Mouse (Mus musculus): Measurements from ENCODE around the gene Nbas. TPM values are rescaled to one million over a fixed set of nuclear protein-coding genes. Genes with fewer than 3 reads are reported as not detected.

Gene Nbas
- total RNA-seq, 2 experiments from 2014 or later, result 26.2 to 28.6 TPM

DNA sequence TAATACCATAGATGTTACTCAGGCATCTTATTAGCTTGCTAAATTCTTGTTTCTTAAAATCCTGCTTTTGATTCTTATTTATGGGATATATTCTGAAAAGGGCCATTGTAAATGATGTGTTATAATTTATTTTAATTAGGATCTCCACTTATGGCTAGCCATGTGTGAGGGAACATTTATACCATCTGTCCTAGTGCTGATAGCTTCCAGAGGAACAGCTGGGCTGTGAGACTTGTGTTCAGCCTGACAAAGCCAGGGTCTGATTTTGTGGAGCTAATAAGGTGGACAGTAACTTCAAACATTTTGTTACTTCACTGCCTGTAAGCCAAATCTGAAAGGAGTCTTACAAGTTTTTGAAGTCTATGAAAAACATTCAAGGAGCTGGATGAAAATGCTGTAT is 113.1 kb downstream of the Nbas start:
- DNase-seq (ENCODE audit: low spot score in 2 of 2), result no peak

DNA sequence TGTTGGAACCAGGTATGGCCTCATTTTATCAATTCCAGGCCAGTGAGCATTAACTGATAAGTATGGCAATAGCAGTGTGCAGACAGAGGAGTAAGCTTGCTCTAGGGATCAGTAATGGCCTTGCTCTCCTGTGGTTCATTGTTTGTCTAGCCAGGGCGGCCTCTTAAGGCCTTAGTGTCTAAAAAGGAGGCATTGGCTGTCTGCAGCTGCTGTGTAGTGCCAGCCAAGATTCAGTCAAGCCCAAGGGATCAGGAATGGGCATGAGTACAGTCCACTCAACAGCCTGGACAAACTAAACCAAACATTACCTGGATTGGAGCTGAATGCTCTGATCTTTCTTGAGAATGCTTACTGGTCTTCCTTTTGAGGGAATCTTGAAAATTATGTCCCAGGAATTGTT is 120.7 kb downstream of the Nbas start:
- no peak for DNase-seq (ENCODE audit: low spot score in 2 of 2)

DNA sequence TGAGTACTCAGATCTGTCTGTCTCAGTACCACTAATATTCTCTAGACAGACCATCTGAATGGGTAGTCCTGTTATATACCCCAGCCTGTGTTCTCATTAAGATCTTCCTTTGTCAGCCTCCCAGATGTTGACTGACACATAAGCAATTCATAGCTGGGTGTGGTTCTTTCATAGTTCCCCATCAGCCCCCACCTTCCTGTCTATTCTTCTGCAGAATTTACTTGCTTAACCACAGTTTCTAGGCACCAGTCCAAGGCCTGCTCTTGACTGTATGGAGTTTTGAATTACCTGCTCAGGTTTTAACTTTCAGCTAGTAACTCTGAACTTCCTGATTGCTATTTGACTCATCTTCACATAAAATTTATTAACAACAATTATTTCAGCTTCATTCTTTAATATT is 141.3 kb downstream of the Nbas start:
- no peak for DNase-seq (ENCODE audit: low spot score in 2 of 2)

DNA sequence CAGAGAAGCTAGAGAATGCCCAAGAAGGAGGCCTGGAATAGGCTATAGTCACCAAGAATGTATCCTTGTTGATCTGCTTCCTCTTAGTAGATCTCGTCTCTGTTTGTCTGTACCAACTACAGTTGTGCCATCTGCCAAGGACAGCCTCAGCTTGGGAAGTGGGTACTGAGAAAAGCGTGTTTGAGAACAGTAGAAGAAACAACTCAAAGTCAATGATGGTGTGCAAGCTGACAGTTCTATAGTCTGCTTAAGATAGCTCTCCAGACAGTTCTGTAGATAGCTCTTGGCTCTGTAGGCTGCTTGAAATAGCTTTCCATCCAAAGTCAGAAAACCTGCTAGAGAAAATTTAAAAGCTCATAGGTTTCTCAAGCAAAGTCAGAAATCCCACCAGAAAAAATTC is 149.7 kb downstream of the Nbas start:
- no peak for DNase-seq (ENCODE audit: low spot score in 2 of 2)

DNA sequence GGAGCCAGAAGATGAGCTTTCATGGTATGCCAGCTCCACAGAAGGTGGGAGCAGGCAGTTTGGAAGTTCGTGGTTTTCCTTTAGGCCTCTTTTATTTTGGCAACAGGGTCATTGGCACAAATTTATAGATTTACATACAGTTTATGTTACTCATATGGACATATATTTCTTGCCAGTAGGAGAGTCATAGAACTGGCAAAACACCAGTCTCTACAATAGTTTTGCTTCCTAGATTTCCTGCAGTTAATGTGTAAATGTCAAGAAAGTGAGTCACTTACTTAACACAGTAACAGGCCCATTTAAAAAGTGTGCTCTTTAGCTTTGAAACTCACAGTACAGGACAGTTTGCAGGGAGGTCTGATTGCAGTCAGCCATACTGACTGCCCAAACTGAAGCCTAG is 161.3 kb downstream of the Nbas start:
- DNase-seq (ENCODE audit: low spot score in 2 of 2), result no peak

DNA sequence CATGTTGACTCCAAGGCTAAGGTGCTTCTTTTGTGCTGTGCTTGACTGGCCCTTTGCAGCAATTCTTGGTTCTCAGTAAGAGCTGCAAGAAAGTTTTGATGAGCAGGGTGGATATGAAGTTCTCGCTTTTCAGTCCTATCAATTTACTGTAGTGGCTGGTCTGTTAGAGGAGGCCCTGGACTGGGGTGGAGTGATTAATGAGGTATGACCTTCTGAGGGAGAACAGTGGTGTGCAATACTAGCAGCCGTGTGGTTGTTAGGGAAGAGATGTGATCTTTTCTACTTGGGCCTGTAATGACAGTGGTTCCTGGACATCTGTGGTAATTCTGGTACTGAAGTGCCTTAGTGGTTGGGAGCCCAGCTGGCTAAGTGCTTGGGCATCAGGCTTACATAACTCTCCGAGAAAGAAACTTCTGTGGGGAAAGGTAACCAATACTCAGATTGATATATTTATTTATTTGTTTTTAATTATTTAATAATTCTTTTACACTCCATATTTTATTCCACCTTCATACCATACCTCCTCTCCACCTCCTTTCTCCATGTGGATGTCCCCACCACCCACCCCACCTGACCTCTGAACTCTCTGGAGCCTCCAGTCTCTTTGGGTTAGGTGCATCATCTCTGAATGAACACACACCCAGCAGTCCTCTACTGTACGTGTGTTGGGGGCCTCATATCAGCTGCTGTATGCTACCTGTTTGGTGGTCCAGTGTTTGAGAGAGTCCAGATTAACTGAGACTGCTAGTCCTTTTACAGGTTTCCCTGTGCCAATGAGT is 175.9 kb downstream of the Nbas start:
- no peak for DNase-seq (ENCODE audit: low spot score in 2 of 2)

DNA sequence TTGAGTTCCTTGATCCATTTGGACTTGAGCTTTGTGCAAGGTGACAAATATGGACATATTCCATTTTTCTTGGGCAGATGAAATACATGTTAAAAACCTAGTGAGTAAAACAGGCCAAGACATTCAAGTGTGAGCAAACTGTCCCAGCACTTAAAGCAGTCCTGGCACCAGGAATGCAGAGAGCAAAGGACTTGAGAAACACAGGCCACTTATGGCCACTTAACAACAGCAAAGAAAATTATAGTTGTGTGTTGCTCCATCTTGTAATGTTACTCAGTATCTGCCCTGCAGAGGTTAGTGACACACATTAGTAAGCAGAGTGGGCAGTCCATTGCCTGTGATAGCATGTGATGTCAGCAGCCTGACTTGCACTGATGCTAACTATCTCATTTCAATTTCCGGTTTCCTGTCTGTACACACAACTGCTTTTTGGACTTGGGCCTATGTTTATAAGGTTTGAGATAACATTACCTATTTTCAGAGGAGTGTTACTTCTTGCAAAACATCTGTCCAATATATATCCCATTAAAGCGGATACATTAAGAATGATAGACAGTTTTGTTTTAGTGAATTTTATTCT is 176.6 kb downstream of the Nbas start:
- no peak for DNase-seq (ENCODE audit: low spot score in 2 of 2)

DNA sequence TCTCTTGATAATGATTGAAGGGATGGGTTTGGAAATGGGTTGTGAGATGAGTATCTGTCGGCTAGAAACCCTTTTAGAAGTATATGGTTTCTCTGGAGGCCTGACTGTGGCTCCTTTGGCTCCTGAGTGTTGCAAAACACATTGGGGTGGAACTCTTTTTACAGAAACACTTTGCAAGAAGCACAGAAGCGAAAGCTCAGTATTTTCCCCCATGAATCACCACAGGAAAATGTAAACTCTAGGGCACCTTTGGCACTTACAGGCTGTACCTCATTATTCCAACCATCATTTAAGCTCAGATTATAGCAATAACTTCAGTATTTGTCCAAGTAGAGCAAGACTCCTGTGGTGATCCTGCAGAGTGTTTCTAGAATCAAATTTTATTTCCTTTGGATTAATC is 180.0 kb downstream of the Nbas start:
- DNase-seq (ENCODE audit: low spot score in 2 of 2), result no peak

DNA sequence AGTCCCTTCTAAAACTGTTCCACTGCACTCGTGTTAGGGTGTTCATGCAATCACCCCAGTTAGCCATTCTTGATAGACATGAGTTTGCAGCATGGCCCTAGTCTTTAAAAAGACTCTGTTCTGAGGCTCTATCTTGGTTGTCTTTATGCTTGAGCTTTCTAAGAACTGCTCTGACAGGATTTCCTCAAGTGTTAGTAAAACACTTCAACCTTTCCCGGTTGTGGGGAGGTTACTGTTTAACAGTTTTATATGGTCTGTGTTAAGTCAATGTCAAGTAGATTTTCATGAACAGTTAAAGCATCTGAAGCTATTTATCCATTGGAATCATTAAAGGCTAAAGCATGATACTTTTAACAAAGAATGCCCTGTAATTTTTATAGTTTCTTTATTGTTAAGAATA is 183.1 kb downstream of the Nbas start:
- no peak for DNase-seq (ENCODE audit: low spot score in 2 of 2)

DNA sequence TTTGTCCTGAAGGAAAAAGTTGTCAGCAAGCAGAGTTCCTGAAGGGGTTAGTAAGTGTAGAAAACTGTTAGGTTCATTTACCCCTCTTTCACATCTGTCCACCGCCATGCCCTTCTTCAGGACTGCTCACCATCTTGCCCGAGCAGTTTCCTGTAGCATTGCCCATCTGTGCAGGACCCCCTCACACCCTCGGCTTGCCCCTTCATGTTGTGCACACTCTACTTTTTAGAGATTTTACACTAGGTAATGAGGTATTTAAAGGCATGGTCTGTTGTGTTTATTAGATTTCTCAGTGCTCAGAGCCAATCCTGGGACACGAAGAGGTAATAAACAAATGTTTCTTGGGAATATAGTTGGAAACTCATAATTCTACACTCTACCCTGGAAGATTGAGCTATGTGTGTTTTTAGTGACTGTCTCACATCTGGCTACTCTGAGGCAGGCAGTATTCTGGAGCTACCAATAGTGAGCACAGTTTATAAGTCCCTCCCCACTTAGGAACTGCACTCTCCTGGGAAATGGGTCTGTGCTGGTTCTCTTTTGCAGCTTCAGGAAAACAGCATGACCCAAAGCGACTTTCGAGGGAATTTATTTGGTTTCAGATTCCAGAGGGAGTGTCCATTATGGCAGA is 191.4 kb downstream of the Nbas start:
- no peak for DNase-seq (ENCODE audit: low spot score in 2 of 2)

DNA sequence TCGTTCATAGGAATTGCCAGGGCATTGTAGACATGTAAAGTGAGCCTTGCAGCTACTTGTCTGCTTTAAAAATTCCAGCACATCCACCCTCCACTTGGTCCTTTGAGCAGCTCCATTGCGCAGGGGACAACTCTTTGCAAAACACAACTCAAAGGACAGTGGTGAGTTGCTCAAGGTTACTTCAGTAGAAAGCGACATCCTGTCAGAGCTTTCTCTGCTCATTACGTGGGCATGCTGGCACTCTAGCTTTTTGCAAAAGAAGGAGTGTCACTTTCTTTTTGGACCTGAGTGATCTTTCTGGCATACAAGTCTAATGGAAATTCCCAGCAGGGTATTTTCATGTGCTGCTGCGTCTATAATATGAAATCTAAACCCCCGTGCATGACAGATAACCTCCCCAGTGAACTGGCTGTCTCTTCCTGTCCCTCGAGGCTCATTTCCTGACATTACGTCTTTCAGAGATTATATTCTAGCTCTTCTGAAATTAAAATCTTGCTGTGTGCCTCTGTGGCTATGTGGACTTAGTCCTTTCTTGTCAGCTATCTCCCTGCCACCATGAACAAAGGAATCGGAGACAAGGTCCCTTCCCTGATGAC is 192.7 kb downstream of the Nbas start:
- no peak for DNase-seq (ENCODE audit: low spot score in 2 of 2)

DNA sequence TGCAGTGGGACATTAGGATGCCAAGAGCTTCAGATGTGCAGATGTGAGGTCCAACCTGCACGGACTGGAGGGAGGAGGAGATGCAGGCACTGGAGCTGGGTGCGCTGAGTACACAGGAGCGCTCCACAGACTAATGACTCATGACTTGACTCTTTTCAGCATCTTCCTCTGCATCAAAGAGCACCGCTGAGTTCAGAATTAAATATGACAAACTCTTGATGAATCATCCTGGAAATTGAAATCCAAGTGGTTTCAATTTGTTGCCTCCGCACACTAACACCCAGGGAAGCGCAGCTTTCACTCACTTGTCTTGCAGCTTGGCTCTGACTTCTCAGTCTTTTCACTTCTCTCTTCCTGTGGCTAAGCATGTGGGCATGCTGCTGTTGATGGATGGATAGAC is 193.5 kb downstream of the Nbas start:
- no peak for DNase-seq (ENCODE audit: low spot score in 2 of 2)

DNA sequence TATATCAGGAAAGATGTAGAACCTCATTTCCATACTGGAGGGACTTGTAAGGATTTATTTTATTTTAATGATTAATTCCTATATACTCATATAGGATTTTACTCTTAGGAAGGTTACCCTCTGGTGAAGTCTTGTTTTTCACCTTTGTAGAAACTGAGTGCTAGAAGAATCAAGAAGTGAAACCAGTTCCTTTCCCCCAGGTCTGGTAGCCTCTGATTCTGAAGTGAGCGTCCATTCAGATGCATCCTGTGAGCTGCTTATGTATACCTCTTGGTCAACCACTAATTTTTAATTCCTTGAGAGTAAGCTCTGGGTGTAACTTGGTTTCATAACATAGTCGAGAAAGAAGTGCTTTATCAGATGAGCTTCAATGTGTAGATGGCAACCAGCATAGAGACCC is 196.6 kb downstream of the Nbas start:
- no peak for DNase-seq (ENCODE audit: low spot score in 2 of 2)

DNA sequence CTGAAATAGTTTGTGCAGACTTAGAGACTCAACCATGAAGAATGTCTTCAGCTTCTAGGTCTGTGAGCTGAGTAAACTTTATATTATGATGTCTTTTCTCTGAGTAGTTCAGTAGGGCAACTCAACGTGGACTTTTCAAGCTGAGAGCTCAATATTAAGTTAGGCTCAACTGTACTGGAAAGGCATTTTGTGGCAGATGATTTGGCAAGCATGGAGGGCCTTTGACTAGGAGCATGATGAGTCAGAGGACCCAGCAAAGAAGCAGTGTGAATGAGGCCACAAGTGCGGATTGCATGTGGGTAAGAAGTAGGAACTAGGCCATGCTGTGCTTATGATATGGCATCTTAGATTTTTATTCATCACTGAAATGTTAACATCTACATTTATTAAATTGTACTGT is 205.9 kb downstream of the Nbas start:
- no peak for DNase-seq (ENCODE audit: low spot score in 2 of 2)

DNA sequence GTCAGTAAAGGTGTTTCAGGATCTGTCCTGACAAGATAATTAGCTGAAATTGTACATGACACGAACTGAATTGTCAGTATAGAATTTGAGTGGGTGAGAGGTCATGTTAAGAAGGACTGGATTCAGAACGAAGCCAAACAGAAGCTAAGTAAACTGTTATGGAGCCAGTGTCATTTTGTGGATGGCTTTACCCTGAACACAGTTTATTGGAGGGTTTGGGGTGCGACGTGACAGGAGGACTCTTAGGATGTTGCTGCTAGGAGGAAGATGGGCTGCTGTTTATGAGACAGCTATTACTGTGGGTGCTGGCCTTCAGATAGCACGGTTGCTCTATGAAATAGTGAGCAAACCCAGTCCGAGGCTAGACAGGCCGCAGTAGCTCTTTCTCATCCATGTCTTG is 210.2 kb downstream of the Nbas start:
- DNase-seq (ENCODE audit: low spot score in 2 of 2), result no peak

DNA sequence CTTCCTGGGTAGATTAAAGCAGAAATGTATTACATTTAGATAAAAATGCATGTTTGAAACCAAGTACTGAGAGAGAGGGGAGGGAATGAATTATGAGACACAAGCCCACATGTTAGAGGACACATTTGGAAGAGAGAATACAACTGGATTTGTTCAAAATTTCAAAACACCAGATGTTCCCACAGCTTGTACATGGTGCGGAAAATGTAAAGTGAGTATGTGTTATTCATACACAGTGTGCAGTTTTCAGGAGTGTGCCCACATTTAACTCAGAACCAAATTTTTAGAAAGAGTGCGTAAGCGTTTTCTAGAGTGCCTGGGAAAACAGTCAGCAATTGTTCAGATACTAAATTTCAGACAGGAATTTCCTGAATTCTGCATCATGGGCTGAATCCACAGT is 217.3 kb downstream of the Nbas start:
- no peak for DNase-seq (ENCODE audit: low spot score in 2 of 2)

DNA sequence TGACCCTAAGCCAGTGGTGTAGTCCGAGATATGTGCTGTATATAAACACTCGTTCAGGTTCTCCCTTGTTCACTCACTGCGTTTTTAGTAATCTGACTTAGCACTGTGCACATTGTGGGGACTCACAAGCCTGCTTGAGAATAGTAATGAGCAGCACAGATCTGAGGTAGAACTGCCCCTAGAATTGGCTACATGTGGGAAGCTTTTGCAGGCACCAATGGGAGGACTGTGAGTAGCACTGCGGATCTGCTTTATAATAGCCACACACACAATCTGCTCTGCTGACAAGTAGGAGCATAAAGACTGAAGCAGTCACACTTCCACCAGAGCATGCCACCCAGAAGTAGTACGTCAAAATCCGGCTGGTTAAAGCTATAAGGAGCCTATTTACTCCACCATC is 228.3 kb downstream of the Nbas start:
- no peak for DNase-seq (ENCODE audit: low spot score in 2 of 2)

DNA sequence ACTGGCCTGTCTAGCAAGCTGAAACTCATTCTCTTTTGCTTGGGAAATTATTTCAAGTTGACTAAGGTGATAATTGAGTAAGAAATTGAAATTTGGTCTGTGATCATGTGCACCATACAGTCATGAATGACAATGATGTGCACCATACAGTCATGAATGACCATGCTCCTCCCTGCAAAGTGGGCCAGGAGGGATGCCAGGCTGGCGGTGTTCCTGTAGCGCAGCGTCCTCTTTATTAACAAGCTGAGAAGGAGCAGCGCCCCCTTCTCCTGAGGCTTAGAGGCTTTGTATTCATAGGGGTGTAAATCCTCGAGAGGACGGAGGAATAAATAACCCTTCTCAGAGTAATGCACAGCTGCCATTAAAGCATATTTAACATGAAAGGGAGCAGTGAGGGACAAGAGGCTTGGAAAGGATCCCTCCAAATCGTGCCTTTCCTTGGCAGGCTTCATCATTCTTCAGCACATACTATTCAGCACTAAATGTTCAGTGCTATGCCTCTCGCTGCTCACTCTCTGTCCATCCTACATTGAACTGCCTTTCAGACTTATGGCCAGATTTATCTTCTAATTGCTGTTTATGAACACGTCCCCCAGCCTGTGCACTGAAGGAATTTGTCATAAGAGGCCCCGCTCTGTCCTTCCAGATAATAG is 230.4 kb downstream of the Nbas start:
- no peak for DNase-seq (ENCODE audit: low spot score in 2 of 2)

DNA sequence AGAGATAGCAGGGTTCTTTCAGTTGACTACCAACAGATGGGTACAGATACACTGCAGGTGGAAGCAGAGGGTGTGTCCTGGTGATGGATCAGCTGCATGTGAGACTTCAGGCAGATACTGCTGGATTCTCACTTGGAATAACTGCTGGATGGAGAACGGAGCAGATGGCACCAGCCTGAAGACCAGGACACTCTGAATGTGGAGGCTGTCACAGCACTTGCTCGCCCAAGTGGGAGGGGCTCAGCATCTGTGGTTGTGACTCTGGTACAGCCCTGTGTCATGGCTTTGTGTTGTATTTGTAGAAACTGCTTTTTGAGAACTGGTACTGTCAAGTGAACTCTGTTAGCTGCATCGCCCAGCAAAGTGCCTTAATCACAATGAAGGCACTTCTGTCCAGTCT is 231.3 kb downstream of the Nbas start:
- DNase-seq (ENCODE audit: low spot score in 2 of 2), result no peak

DNA sequence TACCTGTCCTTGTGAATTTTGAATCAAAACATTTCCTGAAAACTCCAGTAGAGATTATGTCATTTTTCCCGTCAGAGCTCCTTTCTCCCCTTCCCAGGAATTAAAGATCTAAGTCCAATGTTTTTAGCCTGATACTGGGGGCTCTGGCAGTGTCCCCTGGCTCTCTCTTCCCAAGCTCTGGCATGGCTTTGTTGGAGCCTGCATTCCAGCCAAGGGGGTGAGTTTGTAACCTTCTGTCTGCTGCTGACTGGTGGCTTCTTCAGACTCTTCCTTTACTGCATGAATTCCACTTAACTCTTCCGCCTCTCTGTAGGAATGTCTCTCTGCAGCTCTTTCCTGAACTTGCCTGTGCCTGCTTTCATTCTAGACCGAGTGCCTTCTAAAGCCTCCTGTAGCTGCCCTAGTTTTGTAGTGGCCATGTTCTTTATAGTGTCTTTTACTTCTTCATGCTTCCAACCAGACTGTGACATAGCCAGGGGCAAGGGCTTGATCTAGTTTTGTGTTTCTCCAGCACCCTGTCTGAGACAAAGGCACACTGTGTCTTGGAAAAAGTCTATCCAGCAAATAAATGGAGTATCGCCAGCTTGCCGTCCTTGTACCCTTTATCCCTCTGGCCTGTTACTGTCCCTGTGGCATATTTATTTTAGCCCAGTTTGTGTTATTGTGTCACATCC is 236.0 kb downstream of the Nbas start:
- no peak for DNase-seq (ENCODE audit: low spot score in 2 of 2)

DNA sequence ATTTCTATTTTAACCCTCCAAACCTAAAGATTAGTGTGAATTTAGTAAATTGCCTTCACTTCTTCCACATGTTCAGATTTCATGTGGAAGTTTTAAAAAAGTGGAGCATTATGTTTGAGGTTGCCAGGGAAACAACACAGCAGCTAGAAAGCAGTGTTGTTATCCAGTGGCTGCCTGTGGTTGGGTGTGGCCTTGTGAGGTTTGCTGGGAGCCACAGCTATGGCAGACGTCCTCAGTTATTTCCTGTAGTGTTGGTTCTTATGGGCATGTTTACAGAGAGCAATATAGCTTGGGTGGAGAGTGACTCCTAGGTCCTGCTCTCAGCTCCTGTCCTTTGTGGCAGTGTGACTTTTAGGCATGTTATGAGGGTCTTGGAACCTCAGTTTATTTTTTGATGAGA is 249.1 kb downstream of the Nbas start:
- no peak for DNase-seq (ENCODE audit: low spot score in 2 of 2)
